Mouse (Mus musculus): ENCODE data around the gene Akt1s1. TPM values are rescaled to one million over a fixed set of nuclear protein-coding genes. Genes with fewer than 3 reads are reported as not detected.
A peak's percentile ranks its signal among the peaks of the same experiment; 100 is the strongest.

Akt1s1 gene
- polyA plus RNA-seq, 2 experiments, result 10.0 to 25.8 TPM

DNA sequence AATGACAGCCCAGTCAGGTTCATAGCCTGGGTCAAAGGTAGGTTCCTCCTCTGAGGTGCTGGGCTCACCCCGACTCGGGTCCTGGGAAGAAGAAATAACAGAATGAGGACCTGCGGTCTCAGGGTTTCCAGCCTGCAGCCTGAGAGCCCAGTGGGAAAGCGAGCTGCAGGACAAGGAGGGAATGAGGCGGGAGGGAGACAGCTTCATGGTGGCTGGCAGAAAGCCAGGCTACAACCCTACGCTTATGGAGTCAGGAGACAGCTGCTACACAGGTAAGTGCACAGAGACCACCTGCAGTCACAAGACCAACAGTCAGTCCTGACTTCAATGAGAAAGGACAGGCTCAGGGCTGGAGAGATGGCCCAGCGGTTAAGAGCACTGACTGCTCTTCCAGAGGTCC, 2.0 kb upstream of the Akt1s1 start:
- Histone ChIP-seq H3K9me3 (ENCODE audit: control insufficient read depth, low read length) (no peaks in the 10 kb centered on the region), H3K4me3 (ENCODE audit: insufficient read depth in 1 of 2, low read depth in 2 of 2, low read length in 2 of 2) (no peak overlapping the region), H3K27ac (no peak overlapping the region), H3K4me1 (replicated peaks; ENCODE audit: control insufficient read depth in 2 of 2, insufficient read depth in 2 of 2, low read length in 1 of 2) (peaks cover 15 to 21% of the 10 kb centered on the region in 2 experiments), H3K9ac (replicated peaks) (no peak overlapping the region), H3K27me3 (ENCODE audit: control insufficient read depth, insufficient read depth, low read length) (no peaks in the 10 kb centered on the region), H3K36me3 (replicated peaks; ENCODE audit: control insufficient read depth, insufficient read depth, low read depth) (peaks cover 7% of the 10 kb centered on the region), H3K4me2 (ENCODE audit: low read depth) (no peak overlapping the region)
- no peak for TF ChIP-seq EP300 (IDR thresholded peaks at IDR 0.05; ENCODE audit: low read depth)
- no peak for TF ChIP-seq CTCF (IDR thresholded peaks at IDR 0.05; ENCODE audit: low read depth)
- DNase-seq (ENCODE audit: low read depth in 3 of 3, low spot score in 3 of 3) (no peak), ATAC-seq (ENCODE audit: insufficient read depth) (no peak)
- 80% methylated on average over 7 of the region's 7 CpGs for WGBS (ENCODE audit: insufficient replicate concordance)

DNA sequence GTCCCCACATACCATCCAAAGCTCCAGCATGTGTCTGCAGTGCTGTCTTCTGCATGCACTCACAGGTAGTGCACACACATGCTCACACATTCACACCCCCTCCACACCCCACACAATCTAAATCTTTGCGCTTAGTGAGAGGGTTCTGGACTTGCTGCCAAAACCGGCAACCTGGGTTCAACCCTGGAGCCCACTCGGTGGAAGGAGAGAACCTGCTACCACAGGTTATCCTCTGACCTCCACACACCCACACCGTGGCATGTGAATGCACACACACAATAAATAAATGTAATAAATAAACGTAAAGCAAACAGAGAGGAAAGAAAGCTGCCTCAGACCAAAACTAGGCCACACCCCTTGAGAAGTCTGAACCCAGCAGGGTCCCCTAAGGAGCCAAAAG, 1.0 kb upstream of the Akt1s1 start:
- 66% methylated on average over 5 of the region's 5 CpGs for WGBS (ENCODE audit: insufficient replicate concordance)
- Histone ChIP-seq H3K4me2 (ENCODE audit: low read depth) (peak overlapping the region; percentile 97), H3K27ac (peak overlapping the region; percentile 24), H3K4me3 (ENCODE audit: insufficient read depth in 1 of 2, low read depth in 2 of 2, low read length in 2 of 2) (peak overlapping the region; percentile 80 to 90), H3K9ac (replicated peaks) (peak overlapping the region; percentile 54), H3K27me3 (ENCODE audit: control insufficient read depth, insufficient read depth, low read length) (no peaks in the 10 kb centered on the region), H3K9me3 (ENCODE audit: control insufficient read depth, low read length) (no peaks in the 10 kb centered on the region), H3K36me3 (replicated peaks; ENCODE audit: control insufficient read depth, insufficient read depth, low read depth) (peaks cover 7% of the 10 kb centered on the region), H3K4me1 (replicated peaks; ENCODE audit: control insufficient read depth in 2 of 2, insufficient read depth in 2 of 2, low read length in 1 of 2) (peaks cover 15 to 22% of the 10 kb centered on the region in 2 experiments)
- no peak for TF ChIP-seq EP300 (IDR thresholded peaks at IDR 0.05; ENCODE audit: low read depth)
- TF ChIP-seq CTCF (IDR thresholded peaks at IDR 0.05; ENCODE audit: low read depth), result no peak
- ATAC-seq (ENCODE audit: insufficient read depth) (no peak), DNase-seq (ENCODE audit: low read depth in 3 of 3, low spot score in 3 of 3) (no peak)

DNA sequence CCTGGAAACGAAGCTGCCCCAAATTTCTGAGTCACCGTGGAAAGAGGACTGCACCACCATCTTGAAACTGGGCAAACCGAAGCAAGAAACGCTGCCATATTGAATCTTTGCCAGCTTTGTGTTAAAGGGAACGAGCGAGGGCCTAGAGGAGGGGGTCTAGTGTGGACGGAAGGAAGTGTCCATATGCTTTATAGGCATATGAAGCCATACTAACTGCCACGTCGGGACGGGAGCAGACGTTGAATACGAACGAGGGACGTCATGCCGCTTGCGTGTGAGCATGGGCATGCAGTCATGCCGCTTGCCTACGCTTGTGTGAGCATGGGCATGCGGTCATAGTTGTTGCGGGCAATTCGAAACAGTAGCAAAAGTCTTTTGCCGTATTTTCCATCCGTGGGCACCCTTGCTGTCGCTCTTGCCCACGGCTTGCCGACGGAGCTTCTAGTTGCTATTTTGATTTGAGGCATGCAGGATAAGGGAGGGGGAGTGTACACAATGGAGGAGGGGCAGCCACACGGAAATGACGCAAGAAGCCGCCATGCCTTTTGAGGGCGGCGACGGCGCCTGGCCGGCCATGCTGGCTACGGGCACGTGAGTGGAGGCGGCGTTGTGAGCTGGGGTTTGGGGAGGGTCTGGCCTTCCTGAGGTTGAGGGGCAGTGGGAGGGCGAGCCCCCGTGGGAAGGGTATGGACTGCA, 773 bp downstream of the Akt1s1 start:
- peak overlapping the region; percentile 80 to 90 for H3K4me3 ChIP-seq (ENCODE audit: insufficient read depth in 1 of 2, low read depth in 2 of 2, low read length in 2 of 2)
- H3K9ac ChIP-seq (replicated peaks), result peak overlapping the region; percentile 80
- ATAC-seq (ENCODE audit: insufficient read depth) (peak; percentile 57), DNase-seq (ENCODE audit: low read depth in 3 of 3, low spot score in 3 of 3) (peak; percentile 82 to 87 (median 83))
- no peaks in the 10 kb centered on the region for H3K9me3 ChIP-seq (ENCODE audit: control insufficient read depth, low read length)
- H3K27me3 ChIP-seq (ENCODE audit: control insufficient read depth, insufficient read depth, low read length), result no peaks in the 10 kb centered on the region
- H3K4me2 ChIP-seq (ENCODE audit: low read depth), result peak overlapping the region; percentile 97
- peaks cover 7% of the 10 kb centered on the region; the same call in 1 of the 2 replicates for H3K36me3 ChIP-seq (replicated peaks; ENCODE audit: control insufficient read depth, insufficient read depth, low read depth)
- TF ChIP-seq EP300 (IDR thresholded peaks at IDR 0.05; ENCODE audit: low read depth) (0 out of 2 replicates have a peak, but pooled peaks have one; percentile 0), CTCF (IDR thresholded peaks at IDR 0.05; ENCODE audit: low read depth) (no peak; the same call in 1 of the 2 replicates)
- under 1% methylated on average over 41 of the region's 41 CpGs for WGBS (ENCODE audit: insufficient replicate concordance)
- peak overlapping the region; percentile 88 for H3K27ac ChIP-seq
- H3K4me1 ChIP-seq (replicated peaks; ENCODE audit: control insufficient read depth in 2 of 2, insufficient read depth in 2 of 2, low read length in 1 of 2), result peaks cover 20 to 22% of the 10 kb centered on the region in 2 experiments

DNA sequence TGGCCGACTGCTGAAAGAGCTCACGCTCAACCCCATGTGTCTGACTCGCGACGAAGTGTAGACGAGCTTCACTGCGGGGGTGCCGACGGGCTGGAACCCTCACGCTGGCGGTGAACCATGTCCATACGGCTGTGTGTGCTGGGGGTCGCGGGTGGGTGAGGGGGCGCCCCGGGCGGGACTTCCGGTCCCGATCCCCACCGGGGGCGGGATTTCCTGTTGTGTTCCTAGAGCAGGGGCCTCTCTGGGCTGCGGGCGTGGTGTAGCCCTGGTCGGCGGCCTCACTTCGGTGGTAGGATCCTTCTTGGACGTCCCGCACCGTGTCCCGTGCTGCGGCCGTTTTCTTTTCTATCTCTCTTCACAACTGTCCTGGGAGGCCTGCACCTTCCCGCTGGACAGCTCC, 1.4 kb downstream of the Akt1s1 start:
- Histone ChIP-seq H3K27ac (peak overlapping the region; percentile 88), H3K27me3 (ENCODE audit: control insufficient read depth, insufficient read depth, low read length) (no peaks in the 10 kb centered on the region), H3K4me3 (ENCODE audit: insufficient read depth in 1 of 2, low read depth in 2 of 2, low read length in 2 of 2) (peak overlapping the region; percentile 80 to 90), H3K4me1 (replicated peaks; ENCODE audit: control insufficient read depth in 2 of 2, insufficient read depth in 2 of 2, low read length in 1 of 2) (peaks cover 23 to 24% of the 10 kb centered on the region in 2 experiments), H3K36me3 (replicated peaks; ENCODE audit: control insufficient read depth, insufficient read depth, low read depth) (peaks cover 7% of the 10 kb centered on the region; the same call in 1 of the 2 replicates), H3K9ac (replicated peaks) (peak overlapping the region; percentile 80), H3K4me2 (ENCODE audit: low read depth) (peak overlapping the region; percentile 97), H3K9me3 (ENCODE audit: control insufficient read depth, low read length) (no peaks in the 10 kb centered on the region)
- whole genome bisulfite sequencing (ENCODE audit: insufficient replicate concordance), result under 1% methylated on average over 33 of the region's 33 CpGs
- ATAC-seq (ENCODE audit: insufficient read depth), result peak; percentile 40
- peak; percentile 55 to 68 (median 60) for DNase-seq (ENCODE audit: low read depth in 3 of 3, low spot score in 3 of 3)
- TF ChIP-seq EP300 (IDR thresholded peaks at IDR 0.05; ENCODE audit: low read depth) (no peak), CTCF (IDR thresholded peaks at IDR 0.05; ENCODE audit: low read depth) (no peak)

DNA sequence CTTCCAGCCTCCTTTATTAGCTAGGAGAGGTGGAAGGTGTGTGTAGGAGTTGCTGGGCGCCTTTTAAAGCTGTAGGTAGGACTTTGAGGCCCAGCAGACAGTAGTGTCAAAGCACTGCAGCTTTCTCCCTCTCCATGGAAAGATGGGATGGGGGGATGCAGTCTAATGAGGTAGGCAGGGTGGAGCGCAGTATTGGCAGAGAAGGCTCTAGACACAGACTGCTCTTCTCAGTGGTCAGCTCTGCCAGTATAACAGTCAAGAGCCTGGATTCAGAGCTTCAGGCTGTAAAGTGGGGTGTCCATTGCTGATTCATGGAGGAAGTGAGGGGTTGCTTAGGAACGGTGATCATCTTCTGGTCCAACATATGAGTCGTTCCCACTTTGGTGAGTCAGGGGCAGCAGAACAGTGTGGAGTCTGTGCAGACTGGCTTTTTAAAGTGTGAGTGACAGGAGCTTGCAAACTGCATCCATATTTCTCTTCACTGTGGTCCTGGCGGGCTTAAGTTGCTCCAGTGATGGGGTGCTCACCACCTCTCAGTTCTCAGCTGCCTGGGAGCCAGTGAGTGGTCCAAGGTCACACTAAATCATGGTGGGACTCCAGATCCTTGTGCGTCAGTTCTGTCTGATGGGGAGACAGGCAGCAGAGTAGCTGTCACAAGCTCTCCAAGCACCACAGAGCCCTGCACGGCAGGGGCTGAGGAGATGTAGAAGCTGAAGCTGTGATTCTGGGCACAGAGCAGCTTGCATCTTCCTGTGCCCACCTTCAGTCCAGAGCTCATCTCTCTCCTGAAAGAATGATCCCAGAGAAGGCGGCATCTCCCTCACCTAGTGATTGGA, 2.2 kb downstream of the Akt1s1 start:
- ATAC-seq (ENCODE audit: insufficient read depth) (no peak), DNase-seq (ENCODE audit: low read depth in 3 of 3, low spot score in 3 of 3) (no peak)
- Histone ChIP-seq H3K4me2 (ENCODE audit: low read depth) (peak overlapping the region; percentile 97), H3K9ac (replicated peaks) (peak overlapping the region; percentile 80), H3K9me3 (ENCODE audit: control insufficient read depth, low read length) (no peaks in the 10 kb centered on the region), H3K27me3 (ENCODE audit: control insufficient read depth, insufficient read depth, low read length) (no peaks in the 10 kb centered on the region), H3K36me3 (replicated peaks; ENCODE audit: control insufficient read depth, insufficient read depth, low read depth) (peaks cover 2% of the 10 kb centered on the region; the same call in 1 of the 2 replicates), H3K4me1 (replicated peaks; ENCODE audit: control insufficient read depth in 2 of 2, insufficient read depth in 2 of 2, low read length in 1 of 2) (peaks cover 32% of the 10 kb centered on the region in 2 experiments), H3K27ac (peak overlapping the region; percentile 30), H3K4me3 (ENCODE audit: insufficient read depth in 1 of 2, low read depth in 2 of 2, low read length in 2 of 2) (peak overlapping the region; percentile 80 to 90)
- TF ChIP-seq CTCF (IDR thresholded peaks at IDR 0.05; ENCODE audit: low read depth) (no peak), EP300 (IDR thresholded peaks at IDR 0.05; ENCODE audit: low read depth) (no peak)
- 57% methylated on average over 8 of the region's 8 CpGs for WGBS (ENCODE audit: insufficient replicate concordance)

Data from liver, embryonic 14.5 days (tissue).